Mouse (Mus musculus) megakaryocyte-erythroid progenitor cell, adult 5-6 weeks (primary cell): Measurements from ENCODE around the gene Pzp. TPM values are rescaled to one million over a fixed set of nuclear protein-coding genes. Genes with fewer than 3 reads are reported as not detected.

ENCODE experiments used
- ATAC-seq: replicated peaks from 2 replicates; pipeline ENCODE4 v1.8.0; 2016; ENCODE audit warnings: mild to moderate bottlenecking, inconsistent platforms; ENCODE audit not compliant: severe bottlenecking, poor library complexity, low FRiP score, low TSS enrichment
- total RNA-seq, 2 experiments: library from RNA; stranded (forward) in 1 of 2; stranded (reverse) in 1 of 2; fragments of 200-1000, 215-1000 nt in 1 of 2; fragments of >200 nt in 1 of 2; fragmentation: Nextera tagmentation in 1 of 2; gene quantifications; 2 replicates each; pipeline ENCODE4 v1.2.3; 2014 to 2017

Pzp gene
- total RNA-seq, 2 experiments from 2014 or later, result not detected

GRCm38 (mm10) chr6:128490141-128490540 lies 36.4 kb downstream of the Pzp start:
- ATAC-seq, result no peak

GRCm38 (mm10) chr6:128487736-128488135 lies 38.8 kb downstream of the Pzp start:
- no peak for ATAC-seq

DNA sequence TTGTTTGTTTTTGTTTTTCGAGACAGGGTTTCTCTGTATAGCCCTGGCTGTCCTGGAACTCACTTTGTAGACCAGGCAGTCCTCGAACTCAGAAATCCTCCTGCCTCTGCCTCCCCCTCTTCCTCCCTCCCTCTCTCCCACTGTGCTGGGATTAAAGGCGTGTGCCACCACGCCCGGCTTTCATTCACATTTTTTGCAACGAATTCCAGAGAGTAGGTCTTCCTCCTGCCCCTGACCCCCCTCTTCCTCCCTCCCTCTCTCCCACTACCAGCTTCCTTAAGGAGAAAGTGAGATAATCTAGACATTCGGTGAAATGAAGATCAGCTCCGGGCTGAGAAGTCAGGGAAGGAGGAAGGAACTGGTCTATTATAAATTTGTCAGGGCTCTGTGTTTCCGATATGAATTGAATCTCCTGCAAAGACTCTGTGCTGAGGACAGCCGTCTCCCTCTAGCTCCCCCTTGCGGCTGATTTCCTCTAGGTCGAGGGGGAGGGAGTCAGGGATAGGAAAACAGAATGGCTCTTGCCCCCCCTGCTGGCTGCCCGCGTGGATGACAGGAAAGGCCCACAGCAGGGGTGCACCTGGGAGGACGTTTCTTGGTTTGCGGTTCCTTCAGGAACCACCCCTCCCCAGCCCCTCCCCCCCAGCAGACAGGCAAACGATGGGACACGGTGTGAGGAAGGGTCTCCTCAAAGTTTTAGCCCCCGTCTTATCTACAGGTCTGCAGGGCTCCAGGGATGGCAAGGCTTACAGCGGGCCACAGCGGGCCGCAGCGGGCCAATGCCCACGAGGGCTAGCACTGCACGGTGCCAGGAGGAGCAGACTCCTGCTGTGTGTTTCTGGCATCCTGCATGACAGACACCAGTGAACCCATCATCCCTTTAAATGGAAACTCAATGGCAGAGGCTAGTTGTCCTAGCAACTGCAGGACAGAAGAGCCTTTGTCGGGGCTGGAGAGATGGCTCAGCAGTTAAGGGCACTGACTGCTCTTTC lies 46.8 kb downstream of the Pzp start:
- peak; percentile 100 for ATAC-seq

- ATAC-seq, result no peak
Observed at GRCm38 (mm10) chr6:128477495-128477894, 49.0 kb downstream of the Pzp start.

GRCm38 (mm10) chr6:128474112-128474511 lies 52.4 kb downstream of the Pzp start:
- ATAC-seq, result no peak

DNA sequence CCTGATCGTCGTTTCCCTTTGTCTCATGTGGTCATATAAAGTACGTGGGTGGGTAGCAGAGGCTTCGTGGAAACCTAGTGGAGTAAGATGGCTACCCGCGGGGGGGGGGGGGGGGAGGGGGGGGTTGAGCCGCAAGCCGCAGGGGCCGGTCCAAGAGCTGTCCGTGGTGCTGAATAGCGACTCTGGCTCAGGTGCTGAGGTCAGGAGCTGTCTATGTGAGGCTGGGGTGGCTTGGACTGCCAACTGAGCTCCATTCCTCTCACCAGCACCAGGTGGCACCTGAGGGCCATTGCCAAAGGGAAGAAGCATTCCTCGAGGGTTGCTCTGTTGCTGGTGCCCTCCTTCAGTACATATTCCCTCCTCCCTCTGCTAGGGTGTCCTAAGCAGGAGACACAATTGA lies 57.1 kb downstream of the Pzp start:
- peak; percentile 72 for ATAC-seq

GRCm38 (mm10) chr6:128467298-128467697 lies 59.2 kb downstream of the Pzp start:
- ATAC-seq, result no peak

- peak; percentile 77 for ATAC-seq
Observed at GRCm38 (mm10) chr6:128466563-128466962, 60.0 kb downstream of the Pzp start.

DNA sequence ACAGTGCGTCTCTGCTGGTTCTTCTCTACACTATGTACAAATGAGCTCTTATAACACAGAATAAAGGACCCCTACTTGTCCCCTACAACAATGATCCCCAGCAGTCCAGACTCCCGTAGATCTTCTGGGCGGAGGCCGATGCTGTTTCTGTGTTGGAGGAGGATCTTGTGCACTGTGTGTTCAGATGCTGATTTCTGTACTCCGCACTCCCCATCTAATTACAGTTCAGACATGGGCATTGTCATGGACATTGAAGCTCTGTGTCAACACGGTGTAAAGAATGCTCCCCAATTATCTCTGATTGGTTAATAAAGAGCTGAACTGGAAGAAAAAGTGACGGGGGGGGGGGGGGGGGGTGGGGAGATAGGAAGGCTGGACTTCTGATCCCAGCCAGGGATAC lies 60.5 kb downstream of the Pzp start:
- ATAC-seq, result no peak

GRCm38 (mm10) chr6:128464996-128465395 lies 61.5 kb downstream of the Pzp start:
- no peak for ATAC-seq

- no peak for ATAC-seq
Observed at GRCm38 (mm10) chr6:128461606-128462005, 64.9 kb downstream of the Pzp start.

DNA sequence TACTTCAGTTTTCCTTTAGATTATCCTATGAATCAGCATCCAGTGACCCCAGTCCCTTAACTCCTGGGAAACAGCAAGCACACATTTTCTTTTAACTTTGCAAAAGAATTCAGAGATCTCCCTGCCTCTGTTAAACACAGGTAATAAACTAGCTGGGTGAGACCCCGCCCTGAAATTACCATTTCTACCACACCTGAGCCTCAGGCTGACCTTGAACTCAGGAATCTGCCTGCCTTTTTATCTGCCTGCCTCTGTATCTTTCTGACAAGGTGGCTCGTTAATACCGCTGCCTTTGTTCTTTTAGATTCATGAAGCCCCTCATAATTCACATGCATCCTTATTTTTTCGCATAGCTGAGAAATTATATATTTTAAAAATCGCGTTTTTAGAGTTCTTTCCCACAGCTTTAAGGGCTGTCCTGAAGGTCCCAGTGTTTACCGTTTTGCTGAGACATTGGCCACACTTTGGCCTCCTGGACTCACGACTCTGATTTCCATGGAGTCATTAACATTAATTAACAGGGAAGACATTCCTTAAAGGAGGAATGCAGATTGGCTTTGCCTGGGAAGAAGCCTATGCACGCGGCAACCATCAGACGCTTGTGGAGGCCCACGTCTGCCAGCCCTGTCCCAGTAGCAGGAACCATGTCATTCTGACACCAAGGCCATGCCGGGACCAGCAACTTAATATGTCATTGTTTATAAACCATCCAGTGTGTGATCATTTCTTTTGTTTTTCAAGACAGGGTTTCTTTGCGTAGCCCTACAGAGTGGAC lies 65.6 kb downstream of the Pzp start:
- ATAC-seq, result no peak

GRCm38 (mm10) chr6:128460321-128460720 lies 66.2 kb downstream of the Pzp start:
- no peak for ATAC-seq

- ATAC-seq, result no peak
Observed at GRCm38 (mm10) chr6:128457186-128457585, 69.3 kb downstream of the Pzp start.

- no peak for ATAC-seq
Observed at GRCm38 (mm10) chr6:128455835-128456605, 70.5 kb downstream of the Pzp start.

- ATAC-seq, result no peak
Observed at GRCm38 (mm10) chr6:128447063-128447462, 79.5 kb downstream of the Pzp start.

DNA sequence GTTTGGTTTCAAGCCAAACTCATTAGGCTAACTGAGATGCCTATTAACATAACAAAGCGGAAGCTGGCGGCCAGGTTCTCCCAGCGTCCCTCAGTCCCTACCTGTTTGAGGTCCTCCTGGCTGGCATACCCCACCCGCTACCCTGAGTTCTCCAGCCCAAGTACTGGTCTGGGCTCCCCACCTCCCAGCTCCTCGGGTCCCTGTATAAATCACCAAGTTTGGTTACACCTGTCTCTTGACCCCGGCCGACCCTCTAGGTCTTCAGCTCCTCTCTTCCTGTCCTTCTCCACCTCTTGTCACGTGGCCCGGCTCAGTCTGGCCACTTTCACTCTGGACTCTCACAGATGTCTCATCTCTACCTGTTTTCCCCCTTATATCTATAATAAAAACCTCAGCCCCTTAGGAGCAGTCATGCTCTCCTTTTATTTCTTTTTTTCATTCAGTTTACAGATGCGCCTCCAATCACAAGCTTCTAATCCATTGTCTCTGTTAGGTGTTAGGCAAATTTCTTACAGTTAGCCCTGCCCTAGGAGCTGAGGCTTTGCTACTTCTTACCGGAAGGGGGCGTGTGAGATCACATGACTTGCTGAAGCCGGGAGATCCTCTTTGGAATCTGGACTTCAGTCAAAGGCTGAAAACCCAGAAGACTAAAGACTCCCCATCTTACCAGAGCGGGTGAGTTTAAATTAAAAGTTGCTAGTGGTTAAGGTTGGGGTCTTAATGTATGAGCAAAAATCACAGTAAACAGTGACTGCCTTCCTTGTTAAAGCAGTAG lies 80.6 kb downstream of the Pzp start:
- ATAC-seq, result peak; percentile 83

- ATAC-seq, result peak; percentile 38
Observed at GRCm38 (mm10) chr6:128440238-128440637, 86.3 kb downstream of the Pzp start.

- no peak for ATAC-seq
Observed at GRCm38 (mm10) chr6:128438871-128439341, 87.6 kb downstream of the Pzp start.
